Mouse (Mus musculus) cerebellum, adult 2 months (tissue): Measurements from ENCODE around the gene Ptrh1.

ENCODE experiments used
- CTCF ChIP-seq: fragments of 200-500 bp; IDR thresholded peaks from 2 replicates; pipeline ENCODE4 v1.5.1; 2011; ENCODE audit warnings: low read depth, mild to moderate bottlenecking, control low read depth, low read length, moderate library complexity, borderline replicate concordance; ENCODE audit not compliant: insufficient read depth
- POLR2A ChIP-seq: fragments of 200-500 bp; IDR thresholded peaks from 2 replicates; pipeline ENCODE4 v1.6.1; 2011; ENCODE audit warnings: low read length, control low read depth, borderline replicate concordance; ENCODE audit not compliant: insufficient read depth

DNA sequence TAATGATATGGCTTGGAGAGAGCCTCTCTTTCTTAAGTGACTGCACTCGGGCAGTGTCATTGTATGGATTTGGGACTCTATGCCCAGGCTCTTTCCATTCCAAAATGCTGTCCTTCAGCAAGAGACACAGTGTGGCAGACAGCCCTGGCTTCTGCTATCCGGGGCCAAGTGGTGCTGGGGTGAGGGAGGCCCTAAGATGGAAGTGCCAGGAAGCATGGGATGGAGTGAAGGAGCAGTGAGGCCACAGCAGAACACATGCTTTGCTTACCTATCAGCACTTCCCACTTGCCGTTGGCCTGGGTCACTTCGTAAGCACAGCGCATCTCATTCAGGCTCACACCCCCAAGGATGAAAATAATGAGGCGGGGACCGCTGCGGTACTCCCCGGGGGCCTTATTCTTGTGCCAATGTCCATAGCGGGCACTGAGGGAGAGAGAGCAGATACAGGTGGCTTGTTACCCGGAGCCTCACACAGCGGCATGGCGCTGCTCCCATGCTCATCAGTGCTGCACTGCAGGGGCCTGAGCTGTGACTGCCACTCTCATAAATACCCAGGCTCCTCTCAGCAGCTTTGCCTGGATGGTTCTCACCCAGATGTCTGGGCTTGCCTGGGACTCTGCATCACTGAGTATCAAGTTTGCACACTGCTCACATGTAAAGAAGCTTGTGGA, 20.3 kb downstream of the Ptrh1 start:
- no peak for TF ChIP-seq CTCF
- TF ChIP-seq POLR2A = no peak
